Mouse (Mus musculus): ENCODE results near the gene Ssbp4. TPM values are rescaled to one million over a fixed set of nuclear protein-coding genes. Genes with fewer than 3 reads are reported as not detected.

The Ssbp4 gene
- polyA plus RNA-seq (2015; fragmentation: Nextera tagmentation; extraction: Ambion mirVana), result 117 and 141 TPM in 2 replicates

GRCm38 (mm10) chr8:70608749-70609367 is at the start of gene Ssbp4:
TSS of gene Ssbp4 (minus strand) at chr8:70608872.
- Histone ChIP-seq H3K27ac (replicated peaks) (peak within 1 kb of the TSS; percentile 93), H3K4me1 (replicated peaks) (peaks cover 78% of the 10 kb centered on the region), H3K9me3 (no peaks in the 10 kb centered on the region), H3K27me3 (no peaks in the 10 kb centered on the region), H3K4me2 (peak within 1 kb of the TSS; percentile 88), H3K36me3 (no peaks in the 10 kb centered on the region), H3K4me3 (peak within 1 kb of the TSS; percentile 82), H3K9ac (peak within 1 kb of the TSS; percentile 92)
- WGBS, result 5% methylated on average over 26 of the region's 26 CpGs
- peak; percentile 0; the same call in 1 of the 2 replicates for ATAC-seq (ENCODE audit: low read depth)

GRCm38 (mm10) chr8:70657739-70658138 is 49.1 kb upstream of the Ssbp4 start:
- peaks cover 77% of the 10 kb centered on the region for H3K4me1 ChIP-seq (replicated peaks)

GRCm38 (mm10) chr8:70657214-70657613 is 48.5 kb upstream of the Ssbp4 start:
- Histone ChIP-seq H3K9ac (peak overlapping the region; percentile 91), H3K4me3 (peak overlapping the region; percentile 84), H3K36me3 (peaks cover 26% of the 10 kb centered on the region), H3K27ac (replicated peaks) (peak overlapping the region; percentile 92), H3K4me2 (peak overlapping the region; percentile 81), H3K9me3 (no peaks in the 10 kb centered on the region), H3K4me1 (replicated peaks) (peaks cover 82% of the 10 kb centered on the region), H3K27me3 (no peaks in the 10 kb centered on the region)
- ATAC-seq (ENCODE audit: low read depth), result no peak
- 90% methylated on average over 3 of the region's 3 CpGs for WGBS

More at GRCm38 (mm10) chr8:70657739-70658138, 49.1 kb upstream of the Ssbp4 start:
- 46% methylated on average over 2 of the region's 2 CpGs for WGBS
- Histone ChIP-seq H3K9me3 (no peaks in the 10 kb centered on the region), H3K4me3 (peak overlapping the region; percentile 84), H3K27ac (replicated peaks) (peak overlapping the region; percentile 92), H3K27me3 (no peaks in the 10 kb centered on the region), H3K9ac (peak overlapping the region; percentile 91), H3K36me3 (peaks cover 20% of the 10 kb centered on the region), H3K4me2 (peak overlapping the region; percentile 81)
- ATAC-seq (ENCODE audit: low read depth), result no peak

GRCm38 (mm10) chr8:70656193-70656790 is 47.6 kb upstream of the Ssbp4 start:
- Histone ChIP-seq H3K4me2 (peak overlapping the region; percentile 81), H3K9ac (peak overlapping the region; percentile 46; the same call in 1 of the 2 replicates), H3K4me1 (replicated peaks) (peaks cover 82% of the 10 kb centered on the region), H3K36me3 (peaks cover 35% of the 10 kb centered on the region), H3K27ac (replicated peaks) (peak overlapping the region; percentile 92), H3K4me3 (no peak overlapping the region), H3K9me3 (no peaks in the 10 kb centered on the region), H3K27me3 (no peaks in the 10 kb centered on the region)
- peak; percentile 38 for ATAC-seq (ENCODE audit: low read depth)
- WGBS, result 12% methylated on average over 13 of the region's 13 CpGs

- ATAC-seq (ENCODE audit: low read depth), result no peak
- no peaks in the 10 kb centered on the region for H3K9me3 ChIP-seq
- no peaks in the 10 kb centered on the region for H3K27me3 ChIP-seq
- H3K9ac ChIP-seq, result 0 out of 2 replicates have a peak overlapping the region, but pooled peaks have one; percentile 34
- peak overlapping the region; percentile 33 for H3K4me2 ChIP-seq
- H3K27ac ChIP-seq (replicated peaks), result peak overlapping the region; percentile 92
- WGBS, result 12% methylated on average over 2 of the region's 2 CpGs
- H3K4me1 ChIP-seq (replicated peaks), result peaks cover 86% of the 10 kb centered on the region
- peaks cover 43% of the 10 kb centered on the region for H3K36me3 ChIP-seq
- H3K4me3 ChIP-seq, result no peak overlapping the region
Measured at GRCm38 (mm10) chr8:70655469-70655868, 46.8 kb upstream of the Ssbp4 start.

GRCm38 (mm10) chr8:70654121-70654520 is 45.4 kb upstream of the Ssbp4 start:
- Histone ChIP-seq H3K27me3 (no peaks in the 10 kb centered on the region), H3K36me3 (peaks cover 56% of the 10 kb centered on the region), H3K4me1 (replicated peaks) (peaks cover 90% of the 10 kb centered on the region), H3K4me3 (no peak overlapping the region), H3K9ac (no peak overlapping the region), H3K27ac (replicated peaks) (peak overlapping the region; percentile 92), H3K4me2 (peak overlapping the region; percentile 21; the same call in 1 of the 2 replicates), H3K9me3 (no peaks in the 10 kb centered on the region)
- WGBS, result 51% methylated on average over 1 of the region's 1 CpGs
- ATAC-seq (ENCODE audit: low read depth), result no peak

- Histone ChIP-seq H3K36me3 (peaks cover 61% of the 10 kb centered on the region), H3K27ac (replicated peaks) (peak overlapping the region; percentile 67), H3K27me3 (no peaks in the 10 kb centered on the region), H3K4me1 (replicated peaks) (peaks cover 90% of the 10 kb centered on the region), H3K4me3 (no peak overlapping the region), H3K9ac (0 out of 2 replicates have a peak overlapping the region, but pooled peaks have one; percentile 34), H3K9me3 (no peaks in the 10 kb centered on the region), H3K4me2 (no peak overlapping the region)
- WGBS, result 46% methylated on average over 2 of the region's 2 CpGs
- ATAC-seq (ENCODE audit: low read depth), result no peak
Measured at GRCm38 (mm10) chr8:70653226-70653625, 44.6 kb upstream of the Ssbp4 start.

- Histone ChIP-seq H3K9ac (peak overlapping the region; percentile 22; the same call in 1 of the 2 replicates), H3K36me3 (peaks cover 54% of the 10 kb centered on the region), H3K9me3 (no peaks in the 10 kb centered on the region), H3K27me3 (no peaks in the 10 kb centered on the region), H3K4me3 (no peak overlapping the region), H3K4me1 (replicated peaks) (peaks cover 91% of the 10 kb centered on the region), H3K27ac (replicated peaks) (peak overlapping the region; percentile 90), H3K4me2 (no peak overlapping the region)
- ATAC-seq (ENCODE audit: low read depth), result no peak
- 86% methylated on average over 17 of the region's 17 CpGs for WGBS
Measured at GRCm38 (mm10) chr8:70650351-70650750, 41.7 kb upstream of the Ssbp4 start.

- peak overlapping the region; percentile 90 for H3K27ac ChIP-seq (replicated peaks)
- 34% methylated on average over 4 of the region's 4 CpGs for WGBS
- H3K4me1 ChIP-seq (replicated peaks), result peaks cover 82% of the 10 kb centered on the region
- no peak overlapping the region for H3K4me3 ChIP-seq
- H3K9me3 ChIP-seq, result no peaks in the 10 kb centered on the region
- H3K4me2 ChIP-seq, result no peak overlapping the region; the same call in 1 of the 2 replicates
- H3K27me3 ChIP-seq, result no peaks in the 10 kb centered on the region
- H3K9ac ChIP-seq, result no peak overlapping the region; the same call in 1 of the 2 replicates
- peaks cover 45% of the 10 kb centered on the region for H3K36me3 ChIP-seq
- peak; percentile 71 for ATAC-seq (ENCODE audit: low read depth)
Measured at GRCm38 (mm10) chr8:70649324-70649723, 40.7 kb upstream of the Ssbp4 start.

GRCm38 (mm10) chr8:70648921-70649320 is 40.2 kb upstream of the Ssbp4 start:
- H3K4me2 ChIP-seq, result no peak overlapping the region; the same call in 1 of the 2 replicates
- 60% methylated on average over 3 of the region's 3 CpGs for WGBS

GRCm38 (mm10) chr8:70648164-70648442 is 39.4 kb upstream of the Ssbp4 start:
- H3K9me3 ChIP-seq, result no peaks in the 10 kb centered on the region
- peak overlapping the region; percentile 90; the same call in 1 of the 2 replicates for H3K27ac ChIP-seq (replicated peaks)
- no peak overlapping the region for H3K4me3 ChIP-seq
- WGBS, result 42% methylated on average over 1 of the region's 1 CpGs
- no peaks in the 10 kb centered on the region for H3K27me3 ChIP-seq
- H3K9ac ChIP-seq, result peak overlapping the region; percentile 14; the same call in 1 of the 2 replicates
- H3K36me3 ChIP-seq, result peaks cover 41% of the 10 kb centered on the region
- no peak overlapping the region for H3K4me2 ChIP-seq
- peaks cover 73% of the 10 kb centered on the region for H3K4me1 ChIP-seq (replicated peaks)
- ATAC-seq (ENCODE audit: low read depth), result no peak

More at GRCm38 (mm10) chr8:70648921-70649320, 40.2 kb upstream of the Ssbp4 start:
- Histone ChIP-seq H3K4me1 (replicated peaks) (peaks cover 78% of the 10 kb centered on the region), H3K9ac (no peak overlapping the region; the same call in none of the 2 replicates), H3K27ac (replicated peaks) (peak overlapping the region; percentile 90), H3K4me3 (no peak overlapping the region), H3K27me3 (no peaks in the 10 kb centered on the region), H3K36me3 (peaks cover 45% of the 10 kb centered on the region), H3K9me3 (no peaks in the 10 kb centered on the region)
- ATAC-seq (ENCODE audit: low read depth), result peak; percentile 11; the same call in 1 of the 2 replicates
